Mouse (Mus musculus) v-Abl transformed pro-B cells (cell line): Measurements from ENCODE around the gene Zfyve28.

Source experiments
- in situ Hi-C, 2 experiments: fragments of 400-800 bp; cut with MboI; formaldehyde crosslinking; loops; one replicate each; pipeline ENCODE4 v1.15.1; 2025; ENCODE audit not compliant: unreplicated experiment in 2 of 2

The Zfyve28 gene

DNA sequence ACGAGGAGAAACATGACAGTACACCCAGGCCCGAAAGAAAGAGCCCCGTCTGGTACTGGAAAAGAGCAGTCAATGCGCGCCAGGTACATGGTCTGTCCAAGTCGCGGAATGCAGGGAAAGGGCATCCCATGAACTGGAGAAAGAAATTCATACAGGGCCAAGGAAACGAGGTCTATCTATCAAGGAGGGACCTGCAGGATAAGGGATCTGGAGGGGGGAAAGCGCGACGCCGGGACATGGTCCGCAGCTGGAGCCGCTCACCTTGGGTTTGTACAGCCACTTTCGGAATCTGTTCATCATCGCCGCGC lies 457 bp downstream of the Zfyve28 start:
- in situ Hi-C loops: loop anchor here in 1 of 2 experiments (25.0 kb wide), 1 partner anchor 750 kb away; the partner anchor contains the start of gene Hgfac

DNA sequence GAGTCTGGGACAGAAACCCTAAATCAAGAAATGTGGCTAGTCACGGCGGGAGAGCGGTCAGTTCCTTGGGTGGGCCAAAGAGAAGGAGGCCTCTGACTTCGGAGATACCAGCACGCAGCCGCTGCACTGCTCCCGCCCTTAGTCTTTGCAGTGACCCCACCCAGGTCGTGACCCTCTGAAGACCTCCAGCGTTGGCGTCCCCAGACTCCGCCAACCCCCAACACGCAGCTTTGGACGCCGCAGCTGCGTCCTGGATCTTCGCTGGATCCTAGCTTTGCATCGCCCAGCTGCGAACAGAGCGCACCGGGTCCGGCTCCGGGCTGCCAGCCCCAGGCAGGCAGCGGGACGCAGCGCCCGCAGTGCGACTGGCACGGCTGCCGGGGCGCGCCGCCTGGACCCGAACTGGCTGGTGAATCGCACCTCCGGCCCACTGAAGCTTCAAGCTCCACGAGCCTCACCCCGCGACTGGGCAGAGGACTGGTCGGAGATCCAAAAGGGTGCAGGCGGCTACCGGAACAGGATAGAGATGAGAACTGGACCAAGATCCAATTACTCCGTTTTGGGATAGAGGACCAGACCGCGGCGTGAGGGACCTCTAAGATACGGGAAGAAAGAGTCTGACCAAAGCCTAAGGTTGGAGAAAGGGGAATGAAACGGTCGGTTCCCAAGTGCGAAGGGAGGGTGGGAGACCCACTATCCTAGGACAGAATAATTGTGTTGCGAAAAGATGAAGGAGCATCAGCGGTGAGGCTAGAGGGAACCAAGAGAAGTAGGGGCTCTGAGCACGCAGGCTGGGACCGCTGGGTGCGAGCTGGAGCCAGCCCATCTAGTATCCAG lies 1.0 kb downstream of the Zfyve28 start:
- in situ Hi-C loops: loop anchor here in 1 of 2 experiments (25.0 kb wide), 1 partner anchor 750 kb away; the partner anchor contains the start of gene Hgfac

DNA sequence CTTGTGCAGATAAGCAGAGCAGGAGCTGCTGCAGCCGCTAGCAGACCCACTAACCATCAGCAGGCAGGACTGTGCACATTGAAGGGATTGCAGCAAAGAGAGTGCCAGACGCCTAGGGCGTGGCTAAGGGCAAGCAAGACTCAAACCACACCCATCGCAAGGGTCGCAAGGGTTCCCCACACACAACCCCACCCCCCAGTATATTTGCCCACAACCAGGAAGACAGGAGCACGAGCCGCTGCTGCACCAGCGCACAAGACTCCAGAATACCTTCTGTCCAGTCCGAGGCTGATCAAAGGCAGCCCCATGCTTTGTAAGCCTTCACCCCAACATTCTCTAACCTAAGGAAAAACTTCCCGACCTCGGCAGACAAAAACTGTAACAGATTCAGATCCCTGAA lies 1.7 kb downstream of the Zfyve28 start:
- in situ Hi-C loops: loop anchor here in 1 of 2 experiments (25.0 kb wide), 1 partner anchor 751 kb away; the partner anchor contains the start of gene Hgfac

DNA sequence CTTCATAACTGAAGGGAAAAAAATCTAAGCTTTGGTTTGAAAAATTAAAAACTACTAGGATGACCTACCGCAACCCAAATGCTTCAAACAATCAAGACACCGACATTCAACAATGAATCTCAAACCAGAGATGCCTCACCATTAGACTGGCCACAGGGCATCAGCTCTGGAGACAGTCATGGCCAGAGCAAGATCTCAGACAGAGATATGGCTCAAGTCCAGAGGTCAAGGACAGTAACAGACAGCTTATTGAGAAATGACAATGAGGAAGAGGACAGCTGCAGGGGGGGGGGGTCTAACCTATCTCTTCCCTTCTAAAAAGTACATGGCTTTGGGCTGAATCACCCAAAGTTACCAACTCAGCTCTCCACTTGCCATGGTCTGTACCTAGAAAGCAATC lies 3.0 kb downstream of the Zfyve28 start:
- in situ Hi-C loops: loop anchor here in 1 of 2 experiments (25.0 kb wide), 1 partner anchor 752 kb away; the partner anchor contains the start of gene Hgfac

DNA sequence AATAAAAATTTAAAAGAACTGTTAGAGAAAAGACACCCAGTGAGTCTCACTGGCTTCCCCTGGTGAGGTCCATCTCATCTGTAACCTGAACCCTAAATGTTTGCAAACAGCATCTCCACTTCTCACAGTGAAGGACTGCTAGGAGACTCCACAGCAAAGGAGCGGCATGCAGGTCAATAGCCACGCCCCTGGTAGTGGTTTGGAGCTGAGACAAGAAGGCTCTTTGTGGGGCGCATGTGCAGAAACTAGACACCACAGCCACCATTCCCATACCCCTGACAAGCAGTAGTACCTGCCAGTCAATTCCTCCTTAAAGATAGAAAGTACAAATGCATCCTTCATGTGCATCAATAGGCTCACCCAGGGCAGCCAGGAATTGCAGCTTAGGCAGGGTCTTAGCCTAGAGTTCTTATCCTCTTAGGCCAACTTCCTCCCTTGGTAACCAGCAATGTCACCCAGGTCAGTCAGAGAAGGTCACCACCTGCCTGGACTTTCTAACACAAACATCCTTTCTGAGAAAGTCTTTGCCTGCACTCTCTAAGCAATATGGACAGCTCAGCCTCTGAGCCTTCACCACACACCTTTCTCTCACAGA lies 4.0 kb downstream of the Zfyve28 start:
- in situ Hi-C loops: loop anchor here in 1 of 2 experiments (25.0 kb wide), 1 partner anchor 753 kb away; the partner anchor contains the start of gene Hgfac

DNA sequence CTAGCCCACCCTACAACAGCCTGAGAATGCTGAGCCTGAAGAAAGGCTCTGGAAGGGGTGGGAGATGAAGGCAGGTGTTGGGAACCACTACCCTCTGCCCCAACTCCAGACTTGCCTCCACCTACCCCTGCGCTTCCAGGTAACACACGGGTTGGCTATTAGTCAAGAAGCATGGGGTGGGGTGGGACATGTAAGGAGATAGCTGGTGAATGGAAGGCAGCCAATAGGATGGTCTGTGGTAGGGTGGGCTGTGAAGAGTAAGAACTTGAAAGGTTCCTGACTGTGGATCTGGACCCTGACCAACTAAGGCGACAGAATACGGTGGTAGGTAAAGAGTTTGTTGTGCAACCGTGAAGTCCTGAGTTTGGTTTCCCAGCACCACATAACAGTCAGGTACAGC lies 4.9 kb downstream of the Zfyve28 start:
- in situ Hi-C loops: loop anchor here in 1 of 2 experiments (25.0 kb wide), 1 partner anchor 754 kb away; the partner anchor contains the start of gene Hgfac

DNA sequence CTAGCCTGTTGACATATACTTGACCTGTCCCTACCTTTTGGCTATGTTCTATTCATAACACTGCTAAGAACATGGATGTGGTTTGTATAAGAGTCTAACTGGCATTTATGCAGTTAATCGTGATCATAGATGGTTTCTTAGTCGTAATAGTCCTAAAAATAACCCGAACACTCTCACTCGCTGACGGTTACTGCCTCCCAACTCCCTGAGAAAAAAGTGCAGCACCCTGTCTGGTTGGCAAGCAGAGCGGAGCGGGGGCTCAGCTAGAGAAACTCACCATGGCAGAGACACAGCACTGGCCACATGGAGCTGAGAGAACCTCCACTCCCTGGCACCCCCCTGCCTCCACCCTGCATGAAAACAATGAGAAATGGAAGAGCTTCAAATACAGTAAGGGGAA lies 7.3 kb downstream of the Zfyve28 start:
- in situ Hi-C loops: loop anchor here in 1 of 2 experiments (25.0 kb wide), 1 partner anchor 756 kb away; the partner anchor contains the start of gene Hgfac

DNA sequence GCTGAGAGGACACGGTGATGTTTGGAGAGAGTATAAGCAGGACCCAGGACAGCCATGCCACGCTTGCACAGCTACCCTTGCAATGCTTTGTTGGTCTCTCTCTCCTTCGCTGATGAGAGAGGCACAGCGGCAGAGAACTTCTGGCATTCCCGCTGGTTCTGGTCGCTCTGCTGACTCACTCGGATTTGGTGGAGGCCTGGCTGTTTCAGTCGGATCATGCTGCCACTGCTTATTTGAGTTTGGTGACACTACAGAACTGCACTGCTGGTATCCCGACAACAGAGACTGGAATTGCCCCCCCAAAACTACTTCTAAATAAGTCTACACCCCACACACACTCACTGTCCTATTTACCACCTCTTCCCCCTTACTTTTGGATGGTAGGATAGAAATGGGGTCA lies 9.0 kb downstream of the Zfyve28 start:
- in situ Hi-C loops: loop anchor here in 1 of 2 experiments (25.0 kb wide), 1 partner anchor 758 kb away; the partner anchor contains the start of gene Hgfac

DNA sequence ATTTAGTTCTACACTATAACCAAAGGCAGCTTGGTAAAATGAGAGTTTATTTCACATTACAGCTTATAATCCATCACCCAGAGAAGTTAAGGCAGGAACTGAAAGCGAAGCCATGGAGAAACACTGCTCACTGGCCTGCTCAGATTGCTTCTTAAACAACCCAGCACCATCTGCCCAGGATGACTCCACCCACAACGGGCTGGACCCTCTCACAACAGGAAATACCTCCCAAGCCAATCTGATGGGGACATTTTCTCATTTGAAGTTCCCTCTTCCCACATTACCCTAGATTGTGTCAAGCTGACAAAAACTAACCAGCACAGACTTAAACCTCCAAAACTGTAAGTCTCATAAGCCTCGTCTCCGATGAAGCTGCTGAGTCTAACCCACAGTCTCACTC lies 10.2 kb downstream of the Zfyve28 start:
- in situ Hi-C loops: loop anchor here in 1 of 2 experiments (25.0 kb wide), 1 partner anchor 759 kb away; the partner anchor contains the start of gene Hgfac

DNA sequence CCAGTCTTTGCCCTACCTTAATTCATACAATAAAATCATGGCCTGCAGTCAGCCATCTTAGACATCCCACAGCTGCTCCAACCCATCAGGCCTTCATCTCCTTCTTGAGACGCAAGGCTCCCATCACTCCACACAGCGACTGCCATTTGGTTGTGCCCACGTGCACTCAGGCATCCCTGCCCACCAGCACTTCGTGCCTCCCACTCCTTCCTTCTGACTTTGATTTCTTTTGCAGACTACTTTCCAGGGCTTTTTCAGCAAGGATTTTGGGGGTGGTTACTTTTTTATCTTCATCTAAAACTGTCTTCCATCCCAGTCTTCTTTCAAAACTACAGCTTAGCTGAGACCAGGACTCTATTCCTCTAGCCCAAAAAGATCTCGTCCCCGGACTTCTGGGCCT lies 11.5 kb downstream of the Zfyve28 start:
- in situ Hi-C loops: loop anchor here in 1 of 2 experiments (25.0 kb wide), 1 partner anchor 761 kb away; the partner anchor contains the start of gene Hgfac

DNA sequence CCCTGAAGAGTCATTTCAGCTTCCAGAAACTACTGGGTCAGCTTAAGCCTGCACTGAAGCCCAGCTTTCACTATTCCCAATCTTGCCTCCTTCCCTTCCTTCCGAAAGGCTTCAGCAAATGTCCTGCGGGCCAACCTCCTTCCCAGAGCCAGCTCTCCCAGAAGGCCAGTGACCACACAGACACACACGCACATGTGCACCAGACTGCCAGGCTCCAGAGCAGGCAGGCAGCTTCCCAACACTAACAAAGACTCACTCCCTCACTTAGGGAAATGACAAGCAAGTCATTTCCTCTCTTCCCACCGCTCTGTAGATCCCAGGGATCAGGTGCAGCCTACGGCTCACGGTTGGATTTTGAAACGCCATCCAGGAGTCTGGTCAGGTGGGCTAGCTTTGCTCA lies 12.1 kb downstream of the Zfyve28 start:
- in situ Hi-C loops: loop anchor here in 1 of 2 experiments (25.0 kb wide), 1 partner anchor 761 kb away; the partner anchor contains the start of gene Hgfac

DNA sequence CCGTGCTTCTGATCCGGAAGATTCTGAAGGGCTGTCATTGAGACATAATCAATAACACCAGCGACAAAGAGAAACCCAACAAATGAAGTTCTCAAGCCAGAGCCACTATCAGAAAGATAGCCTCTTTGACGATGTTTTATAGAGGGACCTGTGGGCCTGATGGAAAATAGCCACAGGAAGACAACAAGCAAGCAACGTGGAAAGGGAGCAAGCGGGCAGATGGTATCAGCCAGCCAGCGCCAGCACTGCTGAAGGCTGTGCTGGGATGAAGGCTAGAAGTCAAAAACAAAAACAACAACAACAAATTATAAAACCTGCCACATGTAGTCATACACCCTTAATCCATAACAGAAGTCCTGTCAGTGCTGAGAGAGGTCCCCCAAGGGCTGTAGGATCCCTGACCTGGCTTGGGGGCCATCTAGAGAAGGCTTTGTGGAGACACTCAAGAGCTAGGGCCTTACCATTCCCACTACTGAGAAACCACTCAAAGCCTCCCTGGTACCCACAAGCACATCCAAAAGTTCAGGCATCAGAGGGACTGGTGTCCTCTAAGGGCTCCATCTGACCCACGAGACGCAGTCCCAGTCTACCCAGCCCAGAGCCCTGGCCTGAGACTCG lies 13.5 kb downstream of the Zfyve28 start:
- in situ Hi-C loops: loop anchor here in 1 of 2 experiments (25.0 kb wide), 1 partner anchor 763 kb away; the partner anchor contains the start of gene Hgfac

DNA sequence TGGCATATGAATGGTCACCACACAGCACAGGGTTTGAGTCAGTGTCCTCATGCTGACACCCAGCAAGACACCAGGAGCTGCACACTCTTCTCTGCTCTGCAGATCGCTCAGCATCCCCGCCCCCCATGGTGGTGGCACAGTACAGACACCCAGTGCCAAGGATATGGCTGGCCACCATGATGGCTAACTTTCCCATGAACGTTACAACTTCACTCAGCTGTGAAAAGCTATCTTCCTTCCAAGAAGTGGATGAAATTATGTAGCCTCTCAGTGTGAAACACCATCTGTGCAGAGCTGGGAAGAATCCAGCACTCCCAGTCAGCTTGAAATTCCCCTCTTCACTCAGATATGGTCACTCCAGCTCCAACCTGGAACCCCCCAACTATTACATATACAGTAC lies 14.0 kb downstream of the Zfyve28 start:
- in situ Hi-C loops: no loop called here

DNA sequence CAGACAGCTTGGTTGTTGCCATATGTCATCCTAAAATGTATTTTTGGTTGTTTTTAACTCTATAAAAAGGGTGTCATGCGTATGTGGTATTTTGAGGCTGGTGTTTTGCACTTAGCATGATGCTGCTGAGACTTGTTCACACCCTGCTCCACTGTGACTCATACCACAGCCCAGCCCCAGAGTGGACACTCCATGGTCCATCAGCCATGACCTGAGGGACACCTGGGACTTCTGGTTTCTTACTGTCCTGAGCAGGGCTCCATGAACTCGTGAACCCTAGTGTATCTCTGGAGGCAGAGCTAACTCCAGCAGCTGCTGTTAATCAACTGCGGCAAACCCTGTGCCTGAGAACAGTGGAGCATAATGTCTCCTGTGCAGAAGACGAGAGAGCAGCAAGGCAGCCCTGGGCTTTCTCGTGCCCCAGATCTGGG lies 15.0 kb downstream of the Zfyve28 start:
- in situ Hi-C loops: no loop called here

DNA sequence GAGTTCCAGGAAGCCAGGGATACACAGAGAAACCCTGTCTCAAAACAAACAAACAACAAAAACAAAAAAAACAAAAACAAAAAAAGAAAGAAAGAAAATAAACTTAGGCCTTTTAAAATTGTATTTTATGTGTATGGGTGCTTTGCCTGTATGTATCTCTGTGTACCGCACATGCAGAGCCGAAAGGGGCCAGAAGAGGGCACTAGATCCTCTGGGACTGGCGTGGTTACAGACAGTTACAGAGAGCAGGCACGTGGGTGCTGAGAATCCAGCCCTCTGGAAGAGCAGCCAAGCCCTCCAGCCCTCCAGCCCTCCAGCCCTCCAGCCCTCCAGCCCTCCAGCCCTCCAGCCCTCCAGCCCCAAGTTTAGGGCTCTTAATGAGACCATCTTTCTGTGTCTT lies 16.5 kb downstream of the Zfyve28 start:
- in situ Hi-C loops: no loop called here

DNA sequence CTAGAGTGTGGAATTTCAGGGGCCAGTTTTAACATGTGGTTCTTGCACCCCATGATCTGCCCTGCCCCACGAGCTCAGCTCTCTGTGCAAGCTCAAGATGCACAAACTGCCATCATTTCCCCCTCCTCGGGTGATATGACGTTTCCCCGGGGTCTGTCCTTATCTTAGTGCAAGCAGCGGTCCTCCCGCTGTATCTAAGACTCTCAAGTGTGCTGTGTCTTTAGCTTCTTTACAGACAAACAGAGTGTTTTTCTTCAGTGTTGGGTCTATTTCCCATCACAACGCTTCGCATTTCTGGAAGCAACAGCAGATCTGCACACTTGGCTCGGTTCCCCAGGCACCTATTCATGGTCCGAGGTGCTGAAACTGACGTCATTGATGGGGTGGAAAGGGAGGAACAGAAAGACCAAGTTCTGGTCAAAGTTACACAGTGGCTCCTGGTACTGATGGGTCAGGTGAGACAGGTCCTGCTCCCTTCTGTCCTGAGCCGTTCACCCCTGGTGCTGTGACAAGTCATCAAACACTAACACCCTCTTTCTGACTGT lies 18.3 kb downstream of the Zfyve28 start:
- in situ Hi-C loops: no loop called here

DNA sequence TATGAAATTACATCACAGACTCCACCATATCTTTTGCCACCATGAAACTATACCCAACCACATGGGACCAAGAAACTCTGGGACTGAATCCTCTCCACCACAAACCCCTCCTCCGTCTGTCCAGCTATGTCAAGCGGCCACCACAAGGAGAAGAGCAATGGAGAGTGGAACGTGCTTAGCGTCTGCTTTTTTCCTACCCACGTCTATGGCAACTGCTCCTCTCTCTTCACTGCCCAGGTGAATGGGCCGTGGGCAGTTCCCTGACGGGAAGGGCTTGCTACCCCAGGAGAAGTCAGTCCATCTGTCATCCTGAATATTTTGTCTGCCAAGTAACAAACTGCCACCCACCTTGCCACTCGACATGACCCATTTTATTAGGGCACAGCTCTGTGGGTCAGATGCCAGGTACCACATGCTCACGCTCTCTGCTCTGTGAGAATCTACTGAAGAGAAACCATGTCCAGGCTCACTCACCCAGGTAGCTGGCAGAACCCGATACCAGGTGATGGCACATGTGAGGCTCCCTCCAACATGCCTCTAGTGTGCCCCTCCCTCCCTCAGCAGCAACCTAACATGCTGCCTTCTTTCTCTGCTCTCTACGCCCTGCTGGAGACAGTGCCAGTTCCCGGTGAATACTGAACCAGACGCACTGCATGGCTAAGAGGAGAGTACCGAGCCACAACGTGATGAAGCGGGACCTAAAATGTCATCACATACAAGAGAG lies 18.9 kb downstream of the Zfyve28 start:
- in situ Hi-C loops: no loop called here

DNA sequence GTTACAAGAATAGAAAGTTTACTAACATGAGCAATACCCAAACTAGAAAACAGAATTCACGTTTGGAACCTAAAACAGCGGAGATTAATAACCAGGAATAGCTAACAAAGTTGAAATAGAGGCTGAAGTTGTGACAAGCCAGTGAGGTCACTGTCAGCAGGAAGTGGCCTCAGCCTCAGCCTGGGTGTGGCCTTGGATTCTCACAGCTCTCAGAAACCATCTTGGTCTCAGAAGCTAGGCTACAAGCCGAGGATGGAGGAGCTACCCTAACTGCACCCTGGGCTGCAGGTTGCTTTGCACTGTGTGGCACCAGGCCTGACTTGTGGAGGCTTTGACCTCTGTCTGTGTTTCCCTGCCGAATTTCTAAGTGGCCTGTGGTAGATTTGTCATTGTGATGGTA lies 22.2 kb downstream of the Zfyve28 start:
- in situ Hi-C loops: no loop called here

DNA sequence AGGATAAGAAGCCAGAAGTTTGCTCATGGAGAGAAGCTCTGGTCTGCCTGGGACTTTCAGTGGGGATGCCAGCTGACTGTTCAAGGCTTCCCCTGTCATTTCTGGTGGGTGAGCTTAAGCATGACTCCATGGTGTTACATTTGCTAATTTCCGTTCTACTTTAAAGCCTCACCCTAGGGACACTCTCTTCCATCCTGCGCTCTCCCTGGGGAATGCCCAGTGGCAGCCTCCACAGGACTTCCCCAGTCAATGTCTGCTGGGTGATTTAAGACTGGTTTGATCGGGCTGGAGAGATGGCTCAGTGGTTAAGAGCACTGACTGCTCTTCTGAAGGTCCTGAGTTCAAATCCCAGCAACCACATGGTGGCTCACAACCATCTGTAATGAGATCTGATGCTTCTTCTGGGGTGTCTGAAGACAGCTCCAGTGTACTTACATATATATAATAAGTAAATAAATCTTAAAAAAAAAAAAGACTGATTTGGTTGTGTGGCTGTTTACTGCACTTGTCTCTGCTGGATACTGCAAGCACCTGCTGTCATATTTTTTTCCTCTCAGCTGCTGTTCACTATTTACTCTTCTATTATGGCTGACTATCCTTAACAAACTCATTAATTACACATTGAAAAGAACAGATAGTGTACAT lies 29.0 kb downstream of the Zfyve28 start:
- in situ Hi-C loops: loop anchor here in 1 of 2 experiments (5.0 kb wide), 1 partner anchor 162 kb away; no protein-coding TSS in a partner anchor
